Mouse (Mus musculus): ENCODE results near the gene Esrrg. TPM values are rescaled to one million over a fixed set of nuclear protein-coding genes. Genes with fewer than 3 reads are reported as not detected.
A peak's percentile ranks its signal among the peaks of the same experiment; 100 is the strongest.

The Esrrg gene
- polyA plus RNA-seq, 1 experiment from 2014 or later: 21.2 TPM

DNA sequence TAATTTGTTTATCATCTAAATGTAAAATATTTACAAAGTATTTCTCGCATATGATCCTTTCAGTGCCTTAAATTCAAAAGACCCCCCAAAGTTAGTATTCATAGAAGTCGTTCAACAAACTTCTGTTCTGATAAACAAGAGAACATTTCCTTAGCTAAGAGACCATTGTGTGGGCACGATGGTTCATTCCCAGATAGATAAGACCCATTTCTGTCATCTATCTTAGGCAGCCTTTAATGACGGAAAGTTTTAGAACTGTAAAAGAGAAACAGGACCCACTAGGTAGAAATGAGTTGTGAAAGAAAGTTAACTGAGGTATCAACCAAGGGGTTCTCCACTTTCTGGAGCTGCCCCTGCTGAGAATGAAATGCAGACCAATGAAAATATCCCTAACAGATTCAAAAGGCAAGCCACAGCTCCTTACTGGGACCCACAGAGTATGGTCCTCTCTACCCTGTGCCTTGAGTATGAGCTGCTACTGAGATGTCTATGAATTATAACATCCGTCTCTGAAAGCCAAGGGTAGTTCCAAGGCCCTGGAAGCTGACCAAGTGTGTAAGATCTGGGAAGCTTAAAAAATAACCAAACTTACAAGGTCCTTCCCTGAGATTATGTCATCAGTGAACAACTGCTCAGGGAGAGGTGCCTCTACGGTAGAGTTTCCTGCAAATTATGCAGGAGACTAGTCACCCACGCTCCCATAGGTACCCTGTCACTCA, 548.8 kb downstream of the Esrrg start:
- Histone ChIP-seq H3K9ac (no peak overlapping the region), H3K4me2 (no peak overlapping the region), H3K9me3 (no peaks in the 10 kb centered on the region), H3K27ac (replicated peaks) (no peak overlapping the region), H3K36me3 (no peaks in the 10 kb centered on the region), H3K4me3 (no peak overlapping the region), H3K4me1 (peaks cover 43% of the 10 kb centered on the region), H3K27me3 (replicated peaks) (no peaks in the 10 kb centered on the region)
- WGBS: 62% methylated on average over 7 of the region's 7 CpGs
- no peak for ATAC-seq (ENCODE audit: extremely low read depth, insufficient number of reproducible peaks, low FRiP score, low TSS enrichment)

DNA sequence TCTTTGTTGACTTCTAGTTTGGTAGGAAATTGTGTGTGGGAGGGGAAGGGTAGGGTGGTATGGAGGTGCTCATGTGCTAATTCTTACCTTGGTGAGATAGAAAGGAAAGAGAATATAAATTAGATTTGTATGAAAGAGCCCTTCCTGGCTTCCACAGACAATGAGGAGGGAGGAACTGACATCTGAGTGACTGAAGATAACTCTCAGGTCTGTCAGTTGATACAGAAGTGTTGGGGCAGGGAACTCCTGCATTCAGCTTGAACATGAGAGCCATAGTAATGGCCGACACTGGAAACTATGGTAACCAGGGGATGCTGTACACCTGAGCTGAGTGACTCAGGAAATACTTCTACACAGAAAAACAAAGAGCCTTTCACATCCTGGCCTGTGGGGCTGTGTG, 550.1 kb downstream of the Esrrg start:
- ATAC-seq (ENCODE audit: extremely low read depth, insufficient number of reproducible peaks, low FRiP score, low TSS enrichment): no peak
- Histone ChIP-seq H3K36me3 (no peaks in the 10 kb centered on the region), H3K4me2 (no peak overlapping the region), H3K27ac (replicated peaks) (peak overlapping the region; percentile 30; the same call in 1 of the 2 replicates), H3K4me1 (peaks cover 43% of the 10 kb centered on the region), H3K27me3 (replicated peaks) (no peaks in the 10 kb centered on the region), H3K9ac (no peak overlapping the region), H3K9me3 (no peaks in the 10 kb centered on the region), H3K4me3 (no peak overlapping the region)
- WGBS: 60% methylated on average over 1 of the region's 1 CpGs

DNA sequence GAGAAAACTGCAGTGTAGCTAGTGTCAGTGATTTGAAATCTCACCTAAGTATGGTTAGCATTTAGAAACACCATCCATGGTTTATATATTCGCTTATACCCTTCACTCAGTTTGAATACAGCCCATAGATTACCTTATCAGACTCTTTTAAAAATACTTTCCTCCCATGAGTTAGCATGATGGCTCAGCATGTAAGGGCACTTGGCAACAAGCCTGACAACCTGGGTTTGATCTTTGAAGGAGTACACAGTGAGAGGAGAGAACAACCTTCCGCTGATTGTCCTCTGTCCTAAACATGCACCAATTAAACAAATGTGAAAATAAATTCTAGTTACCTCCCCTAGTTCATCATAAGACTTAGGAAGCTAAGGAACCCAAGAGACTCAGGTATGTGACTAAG, 550.5 kb downstream of the Esrrg start:
- Histone ChIP-seq H3K36me3 (no peaks in the 10 kb centered on the region), H3K4me2 (no peak overlapping the region), H3K4me1 (peaks cover 43% of the 10 kb centered on the region), H3K4me3 (no peak overlapping the region), H3K27me3 (replicated peaks) (no peaks in the 10 kb centered on the region), H3K9me3 (no peaks in the 10 kb centered on the region), H3K9ac (no peak overlapping the region), H3K27ac (replicated peaks) (peak overlapping the region; percentile 30; the same call in 1 of the 2 replicates)
- ATAC-seq (ENCODE audit: extremely low read depth, insufficient number of reproducible peaks, low FRiP score, low TSS enrichment): no peak
- WGBS: 57% methylated on average over 2 of the region's 2 CpGs

DNA sequence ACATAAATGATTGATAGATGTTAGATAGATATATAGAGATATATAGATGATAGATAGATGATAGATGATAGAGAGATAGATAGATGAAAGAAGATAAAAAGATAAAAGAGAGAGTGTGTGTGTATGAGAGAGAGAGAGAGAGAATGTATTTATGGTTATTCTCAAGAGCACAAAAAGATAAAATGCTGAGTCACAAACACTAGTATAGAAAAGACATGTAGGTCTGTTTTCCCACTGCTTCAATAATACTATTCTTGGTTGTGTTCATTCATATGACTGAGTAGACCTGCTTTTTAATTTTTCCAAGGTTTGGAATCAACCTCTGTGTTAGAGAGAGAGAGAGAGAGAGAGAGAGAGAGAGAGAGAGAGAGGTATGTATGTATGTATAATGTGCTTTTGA, 554.5 kb downstream of the Esrrg start:
- Histone ChIP-seq H3K9ac (no peak overlapping the region), H3K4me1 (peaks cover 41% of the 10 kb centered on the region), H3K27me3 (replicated peaks) (no peaks in the 10 kb centered on the region), H3K36me3 (no peaks in the 10 kb centered on the region), H3K9me3 (no peaks in the 10 kb centered on the region), H3K27ac (replicated peaks) (no peak overlapping the region), H3K4me2 (no peak overlapping the region), H3K4me3 (no peak overlapping the region)
- ATAC-seq (ENCODE audit: extremely low read depth, insufficient number of reproducible peaks, low FRiP score, low TSS enrichment): no peak

DNA sequence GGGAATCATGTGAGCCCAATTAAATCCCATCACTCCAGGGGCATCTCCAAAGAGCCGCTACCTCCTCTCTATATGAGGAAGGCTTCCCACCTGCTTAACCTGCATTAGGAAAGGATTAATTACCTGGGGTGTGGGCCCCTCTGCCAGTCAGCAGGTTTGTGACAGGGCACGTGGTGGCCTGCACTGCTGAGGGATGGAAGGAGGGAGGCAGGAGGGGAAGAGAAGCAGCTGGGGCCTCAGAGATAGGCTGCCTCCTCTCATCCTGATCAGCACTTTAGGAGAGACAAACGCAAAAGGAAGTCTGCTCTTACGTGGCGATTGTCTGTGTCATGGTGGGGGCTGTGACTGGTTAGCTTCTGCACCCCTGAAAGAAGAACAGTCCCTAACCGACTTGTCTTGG, 555.7 kb downstream of the Esrrg start:
- WGBS: 39% methylated on average over 6 of the region's 6 CpGs

DNA sequence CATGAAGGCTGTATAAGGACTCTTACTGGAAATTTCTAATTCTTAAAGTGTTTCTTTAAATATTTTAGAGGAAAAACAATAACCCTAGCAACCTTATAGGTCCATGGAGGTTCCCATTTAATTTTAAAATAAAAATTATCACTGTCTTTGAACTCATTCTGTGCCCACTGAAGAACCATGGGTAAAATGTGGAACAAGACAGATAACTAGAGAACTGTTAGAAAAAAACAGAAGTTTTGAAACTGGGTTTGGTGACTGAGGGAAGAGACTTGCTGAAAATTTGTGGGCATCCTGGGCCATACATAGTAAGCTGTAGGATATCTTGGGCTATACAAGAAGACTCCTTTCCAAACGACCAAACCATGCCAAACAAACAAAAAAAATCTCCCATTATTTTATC, 565.3 kb downstream of the Esrrg start:
- Histone ChIP-seq H3K9me3 (no peaks in the 10 kb centered on the region), H3K36me3 (no peaks in the 10 kb centered on the region; the same call in 1 of the 2 replicates), H3K9ac (no peak overlapping the region), H3K4me3 (no peak overlapping the region), H3K4me1 (peaks cover 3% of the 10 kb centered on the region; the same call in 1 of the 2 replicates), H3K27ac (replicated peaks) (no peak overlapping the region), H3K4me2 (no peak overlapping the region), H3K27me3 (replicated peaks) (no peaks in the 10 kb centered on the region)
- 45% methylated on average over 1 of the region's 1 CpGs for WGBS
- no peak for ATAC-seq (ENCODE audit: extremely low read depth, insufficient number of reproducible peaks, low FRiP score, low TSS enrichment)

More for the DNA sequence above, 555.7 kb downstream of the Esrrg start:
- H3K9ac ChIP-seq: no peak overlapping the region
- no peak overlapping the region for H3K4me3 ChIP-seq
- ATAC-seq (ENCODE audit: extremely low read depth, insufficient number of reproducible peaks, low FRiP score, low TSS enrichment): no peak
- H3K27ac ChIP-seq (replicated peaks): no peak overlapping the region
- no peaks in the 10 kb centered on the region for H3K9me3 ChIP-seq
- no peaks in the 10 kb centered on the region for H3K27me3 ChIP-seq (replicated peaks)
- no peaks in the 10 kb centered on the region for H3K36me3 ChIP-seq
- no peak overlapping the region for H3K4me2 ChIP-seq
- peaks cover 40% of the 10 kb centered on the region for H3K4me1 ChIP-seq

DNA sequence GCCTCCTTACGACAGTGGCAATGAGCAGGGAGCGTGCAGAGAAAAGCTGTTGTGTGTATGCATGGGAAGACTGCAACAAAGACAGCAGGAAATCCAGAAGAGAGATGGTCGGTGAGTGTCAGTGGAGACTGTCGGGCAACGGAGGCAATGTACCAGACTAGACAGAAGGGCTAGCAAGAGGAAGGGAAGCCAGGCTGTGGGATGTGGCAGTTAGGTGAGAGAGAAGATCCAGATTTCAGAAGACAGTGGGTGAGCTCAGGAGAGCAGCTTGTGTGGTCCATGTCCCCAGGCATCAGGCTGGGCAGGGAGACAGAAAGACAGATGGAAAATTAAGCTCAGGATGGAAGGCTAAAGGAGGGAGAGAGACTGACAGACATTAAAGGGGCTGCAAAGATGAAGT, 574.4 kb downstream of the Esrrg start:
- no peak overlapping the region for H3K4me2 ChIP-seq
- H3K36me3 ChIP-seq: peaks cover 11% of the 10 kb centered on the region; the same call in 1 of the 2 replicates
- ATAC-seq (ENCODE audit: extremely low read depth, insufficient number of reproducible peaks, low FRiP score, low TSS enrichment): no peak
- H3K4me3 ChIP-seq: no peak overlapping the region
- H3K9ac ChIP-seq: no peak overlapping the region
- 90% methylated on average over 5 of the region's 5 CpGs for WGBS
- no peak overlapping the region for H3K27ac ChIP-seq (replicated peaks)
- H3K27me3 ChIP-seq (replicated peaks): no peaks in the 10 kb centered on the region
- peaks cover 5% of the 10 kb centered on the region; the same call in 1 of the 2 replicates for H3K4me1 ChIP-seq
- no peaks in the 10 kb centered on the region for H3K9me3 ChIP-seq

DNA sequence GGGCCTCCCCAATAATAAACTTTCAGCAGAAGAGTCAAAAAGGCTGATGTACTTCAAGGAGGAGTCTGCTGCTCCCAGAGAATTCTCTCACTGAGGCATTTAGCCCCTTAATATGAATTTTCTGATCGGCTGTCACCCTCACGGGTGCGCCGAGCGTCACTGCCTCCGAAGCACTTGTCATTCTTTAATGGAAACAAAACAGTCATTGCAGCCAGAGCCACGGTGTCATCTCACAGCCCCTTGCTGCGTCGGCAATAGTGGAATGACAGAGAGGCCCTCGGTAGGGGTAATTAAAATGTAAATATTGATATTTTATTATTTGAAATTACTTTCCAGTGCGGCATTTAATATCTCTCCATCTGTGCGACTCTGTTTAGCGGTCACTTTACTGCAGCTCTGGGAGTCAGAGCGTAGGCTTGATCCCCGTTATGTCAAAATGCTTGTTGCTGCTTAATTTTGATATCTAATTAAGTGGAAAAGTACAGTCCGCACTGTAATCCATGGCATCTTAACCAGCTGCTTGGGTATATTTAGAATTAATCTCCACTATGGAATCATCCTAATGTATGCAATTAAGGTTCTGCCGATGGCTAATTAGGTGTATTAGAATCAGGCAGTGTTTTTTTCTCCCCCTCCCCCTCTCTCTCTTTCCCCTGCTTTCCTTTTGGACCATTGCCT, 578.0 kb downstream of the Esrrg start:
- ATAC-seq (ENCODE audit: extremely low read depth, insufficient number of reproducible peaks, low FRiP score, low TSS enrichment): no peak
- 80% methylated on average over 17 of the region's 17 CpGs for WGBS

DNA sequence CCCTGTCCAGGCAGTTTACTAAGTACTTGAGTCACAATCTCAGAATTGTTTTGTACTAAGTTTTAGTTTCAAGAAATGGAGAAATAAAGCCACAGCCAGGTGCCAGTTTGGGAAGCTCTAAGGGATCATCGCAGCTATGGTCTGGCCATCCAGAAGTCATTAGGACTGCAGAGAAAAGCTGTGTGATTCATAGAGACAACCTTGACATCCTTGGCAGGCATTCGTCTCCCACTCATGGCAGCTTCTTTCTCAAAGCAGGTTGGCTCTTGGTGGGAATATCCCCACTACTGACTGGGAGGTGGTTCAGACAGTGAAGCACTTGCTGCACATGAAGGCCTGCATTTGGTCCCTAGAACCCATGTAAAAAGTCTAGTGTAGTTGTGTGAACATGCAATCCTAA, 584.4 kb downstream of the Esrrg start:
- peaks cover 11% of the 10 kb centered on the region; the same call in 1 of the 2 replicates for H3K4me1 ChIP-seq
- ATAC-seq (ENCODE audit: extremely low read depth, insufficient number of reproducible peaks, low FRiP score, low TSS enrichment): no peak
- H3K4me3 ChIP-seq: no peak overlapping the region
- 0 out of 2 replicates have a peak, but pooled peaks cover under 1% of the 10 kb centered on the region for H3K36me3 ChIP-seq
- WGBS: 86% methylated on average over 2 of the region's 2 CpGs
- no peaks in the 10 kb centered on the region for H3K27me3 ChIP-seq (replicated peaks)
- no peak overlapping the region for H3K9ac ChIP-seq
- H3K27ac ChIP-seq (replicated peaks): no peak overlapping the region
- H3K4me2 ChIP-seq: no peak overlapping the region
- H3K9me3 ChIP-seq: no peaks in the 10 kb centered on the region

More for the DNA sequence above, 578.0 kb downstream of the Esrrg start:
- Histone ChIP-seq H3K27me3 (replicated peaks) (no peaks in the 10 kb centered on the region), H3K9me3 (no peaks in the 10 kb centered on the region), H3K4me2 (no peak overlapping the region), H3K4me3 (no peak overlapping the region), H3K9ac (no peak overlapping the region), H3K27ac (replicated peaks) (no peak overlapping the region), H3K36me3 (peaks cover 11% of the 10 kb centered on the region; the same call in 1 of the 2 replicates), H3K4me1 (peaks cover 5% of the 10 kb centered on the region; the same call in 1 of the 2 replicates)

DNA sequence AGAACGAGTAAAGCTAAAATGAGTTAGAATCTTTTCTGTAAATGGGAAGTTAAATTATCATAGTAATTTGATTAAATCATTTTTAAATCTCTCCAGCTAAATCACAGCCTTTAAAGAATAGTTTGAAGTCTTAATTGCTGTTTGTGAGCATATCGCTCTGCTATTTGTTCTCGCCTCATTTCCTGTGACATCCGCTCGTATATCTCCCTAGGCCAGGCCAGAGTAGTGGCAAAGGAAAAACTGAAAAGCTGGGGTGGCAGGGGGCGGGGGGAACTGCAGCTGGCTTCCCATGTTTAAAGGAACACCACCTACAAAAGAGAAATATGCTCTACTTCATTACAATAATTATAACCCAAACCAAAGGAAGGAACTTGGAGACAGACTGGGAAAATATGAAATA, 598.8 kb downstream of the Esrrg start:
- H3K36me3 ChIP-seq: peaks cover 18% of the 10 kb centered on the region
- no peaks in the 10 kb centered on the region for H3K9me3 ChIP-seq
- no peak overlapping the region for H3K9ac ChIP-seq
- no peak for ATAC-seq (ENCODE audit: extremely low read depth, insufficient number of reproducible peaks, low FRiP score, low TSS enrichment)
- no peak overlapping the region for H3K4me2 ChIP-seq
- H3K4me3 ChIP-seq: no peak overlapping the region
- H3K27ac ChIP-seq (replicated peaks): no peak overlapping the region
- H3K27me3 ChIP-seq (replicated peaks): no peaks in the 10 kb centered on the region
- no peaks in the 10 kb centered on the region for H3K4me1 ChIP-seq
- WGBS: 61% methylated on average over 6 of the region's 6 CpGs

DNA sequence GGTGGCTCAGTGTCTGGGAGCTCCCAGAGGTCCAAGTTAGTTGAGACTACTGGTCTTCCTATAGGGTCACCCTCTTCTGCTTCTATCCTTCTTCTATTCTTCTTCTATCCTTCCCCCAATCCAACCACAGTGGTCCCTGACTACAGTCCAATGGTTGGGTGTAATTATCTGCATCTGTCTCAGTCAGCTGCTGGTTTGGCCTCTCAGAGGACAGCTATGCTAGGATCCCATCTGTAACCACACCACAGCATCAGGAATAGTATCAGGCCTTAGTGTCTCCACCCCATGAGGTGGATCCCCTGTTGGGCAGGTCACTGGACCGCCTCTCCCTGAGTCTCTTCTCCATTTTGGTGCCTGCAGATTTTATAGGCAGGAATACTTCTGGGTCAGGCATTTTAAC, 600.4 kb downstream of the Esrrg start:
- H3K4me3 ChIP-seq: no peak overlapping the region
- WGBS: 85% methylated on average over 1 of the region's 1 CpGs
- no peaks in the 10 kb centered on the region for H3K27me3 ChIP-seq (replicated peaks)
- no peak for ATAC-seq (ENCODE audit: extremely low read depth, insufficient number of reproducible peaks, low FRiP score, low TSS enrichment)
- H3K4me2 ChIP-seq: no peak overlapping the region
- H3K9me3 ChIP-seq: no peaks in the 10 kb centered on the region
- no peak overlapping the region for H3K9ac ChIP-seq
- H3K27ac ChIP-seq (replicated peaks): no peak overlapping the region
- peaks cover 24% of the 10 kb centered on the region for H3K36me3 ChIP-seq
- H3K4me1 ChIP-seq: no peaks in the 10 kb centered on the region
